Mouse (Mus musculus) cerebellum, adult (tissue): ENCODE results near the gene Tarbp1.

Experiments used
- ATAC-seq: cut with Nextera tagmentation; 2 replicates; pipeline ENCODE4 v1.9.2; 2017; ENCODE audit warnings: mild to moderate bottlenecking, moderate library complexity, mixed read lengths; ENCODE audit not compliant: insufficient number of reproducible peaks, low FRiP score, low TSS enrichment

Gene Tarbp1

GRCm38 (mm10) chr8:126474299-126475187 is at the start of gene Tarbp1:
Gene Tarbp1, minus strand, starts transcription at chr8:126475065.
- ATAC-seq = peak; percentile 81

GRCm38 (mm10) chr8:126524233-126524985 is 49.5 kb upstream of the Tarbp1 start:
- no peak for ATAC-seq

- no peak for ATAC-seq
Measured at GRCm38 (mm10) chr8:126523060-126523574, 48.3 kb upstream of the Tarbp1 start.

- ATAC-seq = no peak
Measured at GRCm38 (mm10) chr8:126519447-126519975, 44.6 kb upstream of the Tarbp1 start.

GRCm38 (mm10) chr8:126516620-126517577 is 42.0 kb upstream of the Tarbp1 start:
- peak; percentile 89 for ATAC-seq

GRCm38 (mm10) chr8:126514011-126514964 is 39.4 kb upstream of the Tarbp1 start:
- ATAC-seq = no peak

GRCm38 (mm10) chr8:126510866-126511265 is 36.0 kb upstream of the Tarbp1 start:
- no peak for ATAC-seq

- ATAC-seq = no peak
Measured at GRCm38 (mm10) chr8:126509635-126510034, 34.8 kb upstream of the Tarbp1 start.

GRCm38 (mm10) chr8:126508871-126509586 is 34.2 kb upstream of the Tarbp1 start:
- no peak for ATAC-seq

GRCm38 (mm10) chr8:126508221-126508620 is 33.4 kb upstream of the Tarbp1 start:
- ATAC-seq = no peak

- no peak for ATAC-seq
Measured at GRCm38 (mm10) chr8:126504492-126505182, 29.8 kb upstream of the Tarbp1 start.

GRCm38 (mm10) chr8:126502722-126503121 is 27.9 kb upstream of the Tarbp1 start:
- ATAC-seq = no peak

- no peak for ATAC-seq
Measured at GRCm38 (mm10) chr8:126499371-126499770, 24.5 kb upstream of the Tarbp1 start.

- ATAC-seq = no peak
Measured at GRCm38 (mm10) chr8:126498465-126498864, 23.6 kb upstream of the Tarbp1 start.

- ATAC-seq = peak; percentile 94
Measured at GRCm38 (mm10) chr8:126497541-126498428, 22.9 kb upstream of the Tarbp1 start.

- 0 out of 2 replicates have a peak, but pooled peaks have one; percentile 7 for ATAC-seq
Measured at GRCm38 (mm10) chr8:126496915-126497314, 22.1 kb upstream of the Tarbp1 start.
